Mouse (Mus musculus) gastrocnemius, postnatal 10 days (tissue): ENCODE results near the gene Tnip1. TPM values are rescaled to one million over a fixed set of nuclear protein-coding genes. Genes with fewer than 3 reads are reported as not detected.

Source experiments
- DNase-seq: peaks from one replicate; pipeline ENCODE4 v3.0.0; 2021; ENCODE audit warnings: mixed read lengths
- total RNA-seq, 2 experiments: library from RNA; stranded (reverse); gene quantifications; 2 replicates each; pipeline ENCODE4 v1.2.3; 2021

Gene Tnip1
- total RNA-seq, 2 experiments from 2014 or later, result 31.7 to 37.5 TPM

- no peak for DNase-seq
Observed at GRCm38 (mm10) chr11:54932540-54932939, 30.2 kb downstream of the Tnip1 start.

GRCm38 (mm10) chr11:54931405-54932093 is 31.2 kb downstream of the Tnip1 start:
- DNase-seq, result peak; percentile 60

- peak; percentile 64 for DNase-seq
Observed at GRCm38 (mm10) chr11:54930318-54930979, 32.3 kb downstream of the Tnip1 start.

GRCm38 (mm10) chr11:54929744-54930143 is 33.0 kb downstream of the Tnip1 start:
- DNase-seq, result no peak

GRCm38 (mm10) chr11:54929290-54929689 is 33.4 kb downstream of the Tnip1 start:
- no peak for DNase-seq

- DNase-seq, result no peak
Observed at GRCm38 (mm10) chr11:54928886-54929285, 33.8 kb downstream of the Tnip1 start.

- no peak for DNase-seq
Observed at GRCm38 (mm10) chr11:54928219-54928618, 34.5 kb downstream of the Tnip1 start.

- peak; percentile 79 for DNase-seq
Observed at GRCm38 (mm10) chr11:54927346-54928140, 35.2 kb downstream of the Tnip1 start.

GRCm38 (mm10) chr11:54924145-54924544 is 38.6 kb downstream of the Tnip1 start:
- DNase-seq, result no peak

GRCm38 (mm10) chr11:54922488-54922887 is 40.2 kb downstream of the Tnip1 start:
- no peak for DNase-seq

- peak; percentile 57 for DNase-seq
Observed at GRCm38 (mm10) chr11:54921798-54922197, 40.9 kb downstream of the Tnip1 start.

- no peak for DNase-seq
Observed at GRCm38 (mm10) chr11:54920973-54921580, 41.6 kb downstream of the Tnip1 start.

GRCm38 (mm10) chr11:54920127-54920972 is 42.4 kb downstream of the Tnip1 start:
- no peak for DNase-seq

- DNase-seq, result no peak
Observed at GRCm38 (mm10) chr11:54918273-54918672, 44.4 kb downstream of the Tnip1 start.

- no peak for DNase-seq
Observed at GRCm38 (mm10) chr11:54917461-54917860, 45.3 kb downstream of the Tnip1 start.

GRCm38 (mm10) chr11:54913841-54914240 is 48.9 kb downstream of the Tnip1 start:
- no peak for DNase-seq

- DNase-seq, result no peak
Observed at GRCm38 (mm10) chr11:54912503-54913316, 50.0 kb downstream of the Tnip1 start.

- no peak for DNase-seq
Observed at GRCm38 (mm10) chr11:54911671-54912502, 50.8 kb downstream of the Tnip1 start.

- no peak for DNase-seq
Observed at GRCm38 (mm10) chr11:54911201-54911600, 51.5 kb downstream of the Tnip1 start.
